Mouse (Mus musculus) MEL (cell line): ENCODE results near the gene Cdc123. TPM values are rescaled to one million over a fixed set of nuclear protein-coding genes. Genes with fewer than 3 reads are reported as not detected.

Experiments used
- DNase-seq: peaks from one replicate; pipeline ENCODE4 v3.0.0; 2011; ENCODE audit warnings: low read depth, low spot score
- H3K27ac ChIP-seq: 2 replicates; pipeline ENCODE4 v1.5.1; 2012; ENCODE audit warnings: low read depth, mild to moderate bottlenecking, control low read depth, low read length, moderate library complexity; ENCODE audit not compliant: control insufficient read depth
- H3K27me3 ChIP-seq, 2 experiments: fragments of 150-350 bp in 1 of 2; sonication (generic) in 1 of 2; 2 replicates each; pipeline ENCODE4 v1.6.1; 2012; ENCODE audit warnings: low read length in 2 of 2, mild to moderate bottlenecking in 2 of 2, improper control_type of control experiment in 1 of 2, moderate library complexity in 1 of 2; ENCODE audit not compliant: insufficient read depth in 2 of 2, control insufficient read depth in 1 of 2
- H3K36me3 ChIP-seq, 2 experiments: 2 replicates each; pipeline ENCODE4 v1.6.1; 2012 to 2014; ENCODE audit warnings: low read length in 2 of 2, improper control_type of control experiment in 1 of 2, inconsistent platforms in 1 of 2, mild to moderate bottlenecking in 1 of 2; ENCODE audit not compliant: insufficient read depth in 2 of 2, control insufficient read depth in 1 of 2
- H3K4me1 ChIP-seq, 2 experiments: fragments of 150-350 bp in 1 of 2; sonication (generic) in 1 of 2; 2 replicates each; pipeline ENCODE4 v1.6.1; 2012; ENCODE audit warnings: low read length in 2 of 2, improper control_type of control experiment in 1 of 2, mild to moderate bottlenecking in 1 of 2; ENCODE audit not compliant: insufficient read depth in 2 of 2, control insufficient read depth in 1 of 2
- H3K4me3 ChIP-seq, 2 experiments: fragments of 150-350 bp in 1 of 2; sonication (generic) in 1 of 2; 2 replicates each; pipeline ENCODE4 v1.5.1; 2012; ENCODE audit warnings: low read depth in 2 of 2, low read length in 2 of 2, mild to moderate bottlenecking in 2 of 2, moderate library complexity in 2 of 2, control low read depth in 1 of 2, improper control_type of control experiment in 1 of 2; ENCODE audit not compliant: control insufficient read depth in 1 of 2, insufficient read depth in 1 of 2
- H3K79me2 ChIP-seq: 2 replicates; pipeline ENCODE4 v1.6.1; 2012; ENCODE audit warnings: mild to moderate bottlenecking, low read length, moderate library complexity; ENCODE audit not compliant: control insufficient read depth, poor library complexity, insufficient read depth
- H3K9ac ChIP-seq: 2 replicates; pipeline ENCODE4 v1.6.1; 2012; ENCODE audit warnings: low read depth, mild to moderate bottlenecking, control low read depth, low read length, moderate library complexity; ENCODE audit not compliant: control insufficient read depth, poor library complexity, severe bottlenecking
- H3K9me3 ChIP-seq: fragments of 150-350 bp; sonication (generic); replicated peaks from 2 replicates; pipeline ENCODE4 v1.6.1; 2012; ENCODE audit warnings: mild to moderate bottlenecking, low read length, improper control_type of control experiment, moderate library complexity; ENCODE audit not compliant: insufficient read depth
- CHD2 ChIP-seq: IDR thresholded peaks from 2 replicates; pipeline ENCODE4 v1.6.1; 2011; ENCODE audit warnings: low read length, improper control_type of control experiment
- CTCF ChIP-seq, 3 experiments: IDR thresholded peaks in 2 of 3; conservative IDR thresholded peaks in 1 of 3; 2 replicates each; pipeline ENCODE4 v1.5.1; 2011 to 2012; ENCODE audit warnings: low read length in 3 of 3, low read depth in 2 of 3, mild to moderate bottlenecking in 2 of 3, improper control_type of control experiment in 1 of 3, inconsistent platforms in 1 of 3, mixed read lengths in 1 of 3, moderate library complexity in 1 of 3; ENCODE audit not compliant: control insufficient read depth in 1 of 3, insufficient read depth in 1 of 3, poor library complexity in 1 of 3, severe bottlenecking in 1 of 3
- E2F4 ChIP-seq: IDR thresholded peaks from 2 replicates; pipeline ENCODE4 v1.6.1; 2011; ENCODE audit warnings: low read depth, low read length, improper control_type of control experiment, borderline replicate concordance
- ETS1 ChIP-seq: IDR thresholded peaks from 2 replicates; pipeline ENCODE4 v1.6.1; 2012; ENCODE audit warnings: low read depth, mild to moderate bottlenecking, inconsistent platforms, low read length, improper control_type of control experiment, moderate library complexity
- GABPA ChIP-seq: IDR thresholded peaks from 2 replicates; pipeline ENCODE4 v1.6.1; 2012; ENCODE audit warnings: low read depth, mild to moderate bottlenecking, inconsistent platforms, low read length, improper control_type of control experiment, moderate library complexity
- GATA1 ChIP-seq: IDR thresholded peaks from 2 replicates; pipeline ENCODE4 v1.6.1; 2011; ENCODE audit warnings: low read depth, low read length, improper control_type of control experiment
- HCFC1 ChIP-seq: IDR thresholded peaks from 2 replicates; pipeline ENCODE4 v1.6.1; 2012; ENCODE audit warnings: low read depth, mild to moderate bottlenecking, inconsistent platforms, low read length, improper control_type of control experiment, moderate library complexity
- MYB ChIP-seq: IDR thresholded peaks from 2 replicates; pipeline ENCODE4 v1.6.1; 2011; ENCODE audit warnings: mild to moderate bottlenecking, low read depth, low read length, improper control_type of control experiment
- MYC ChIP-seq: IDR thresholded peaks from 2 replicates; pipeline ENCODE4 v1.6.1; 2011; ENCODE audit warnings: low read depth, mild to moderate bottlenecking, low read length, improper control_type of control experiment, moderate library complexity
- NELFE ChIP-seq: IDR thresholded peaks from 2 replicates; pipeline ENCODE4 v1.6.1; 2011; ENCODE audit warnings: low read depth, low read length, improper control_type of control experiment
- POLR2AphosphoS2 ChIP-seq: IDR thresholded peaks from 2 replicates; pipeline ENCODE4 v1.6.1; 2011; ENCODE audit warnings: low read length, improper control_type of control experiment
- RCOR1 ChIP-seq: IDR thresholded peaks from 2 replicates; pipeline ENCODE4 v1.6.1; 2012; ENCODE audit warnings: low read depth, mild to moderate bottlenecking, inconsistent platforms, low read length, improper control_type of control experiment
- SIN3A ChIP-seq: IDR thresholded peaks from 2 replicates; pipeline ENCODE4 v1.6.1; 2012; ENCODE audit warnings: low read length, improper control_type of control experiment, inconsistent platforms
- SMC3 ChIP-seq: IDR thresholded peaks from 2 replicates; pipeline ENCODE4 v1.6.1; 2011; ENCODE audit warnings: low read depth, low read length, improper control_type of control experiment
- UBTF ChIP-seq: IDR thresholded peaks from 2 replicates; pipeline ENCODE4 v1.6.1; 2012; ENCODE audit warnings: low read depth, mild to moderate bottlenecking, inconsistent platforms, low read length, improper control_type of control experiment, moderate library complexity, borderline replicate concordance; ENCODE audit not compliant: insufficient read depth
- ZKSCAN1 ChIP-seq: IDR thresholded peaks from 2 replicates; pipeline ENCODE4 v1.6.1; 2012; ENCODE audit warnings: low read depth, mild to moderate bottlenecking, inconsistent platforms, low read length, improper control_type of control experiment, moderate library complexity
- ZMIZ1 ChIP-seq: IDR thresholded peaks from 2 replicates; pipeline ENCODE4 v1.6.1; 2012; ENCODE audit warnings: low read depth, mild to moderate bottlenecking, inconsistent platforms, low read length, improper control_type of control experiment, moderate library complexity
- polyA plus RNA-seq, 2 experiments: library from polyadenylated mRNA; stranded (reverse) in 1 of 2; unstranded in 1 of 2; fragments of >175 nt in 1 of 2; fragments of >200 nt in 1 of 2; gene quantifications; 2 replicates each; pipeline versions ENCODE4 v1.2.1 to v1.2.4; 2012; ENCODE audit warnings: low replicate concordance in 2 of 2, low read depth in 1 of 2; ENCODE audit not compliant: insufficient read length in 2 of 2, insufficient read depth in 1 of 2, missing spikeins in 1 of 2
- total RNA-seq: library from RNA; depleted of rRNA; stranded (reverse); fragments of 300-350 nt; gene quantifications from 2 replicates; pipeline ENCODE4 v1.2.3, GENCODE M21; 2012

Gene Cdc123
- total and polyA plus RNA-seq, 3 experiments: 190 to 770 (median 338) TPM

GRCm38 (mm10) chr2:5768946-5769345, 76.0 kb downstream of the Cdc123 start:
- peaks cover 0 to 9% of the 10 kb centered on the region in 2 experiments; a peak in 2 of 4 replicates for H3K4me1 ChIP-seq
- no peak overlapping the region for H3K27ac ChIP-seq
- no peaks in the 10 kb centered on the region for H3K27me3 ChIP-seq
- no peak overlapping the region for H3K4me3 ChIP-seq
- H3K9me3 ChIP-seq: no peaks in the 10 kb centered on the region
- H3K36me3 ChIP-seq: peaks cover 0 to 7% of the 10 kb centered on the region in 2 experiments; a peak in 1 of 4 replicates
- H3K9ac ChIP-seq: no peak overlapping the region
- no peak for DNase-seq
- TF ChIP-seq ZKSCAN1 (no peak), ZMIZ1 (no peak), SIN3A (no peak), SMC3 (no peak), GATA1 (no peak), MYC (no peak), GABPA (no peak), NELFE (no peak), UBTF (no peak), CHD2 (no peak), ETS1 (no peak), HCFC1 (no peak), E2F4 (no peak), POLR2AphosphoS2 (no peak), MYB (no peak), RCOR1 (no peak)
- H3K79me2 ChIP-seq: no peaks in the 10 kb centered on the region

GRCm38 (mm10) chr2:5762031-5762430, 82.9 kb downstream of the Cdc123 start:
- H3K4me3 ChIP-seq: no peak overlapping the region
- no peaks in the 10 kb centered on the region for H3K4me1 ChIP-seq
- DNase-seq: peak; percentile 16
- no peak overlapping the region for H3K9ac ChIP-seq
- H3K27ac ChIP-seq: no peak overlapping the region
- H3K36me3 ChIP-seq: no peaks in the 10 kb centered on the region
- H3K9me3 ChIP-seq: no peaks in the 10 kb centered on the region
- H3K27me3 ChIP-seq: peaks cover 0 to 2% of the 10 kb centered on the region in 2 experiments; a peak in 2 of 4 replicates
- no peaks in the 10 kb centered on the region for H3K79me2 ChIP-seq
- peak in 1 of 3 experiments; percentile 15; a peak in 2 of 6 replicates for TF ChIP-seq CTCF (IDR thresholded peaks at IDR 0.05 in 2 of 3, conservative IDR thresholded peaks at IDR 0.05 in 1 of 3; ENCODE audit: control insufficient read depth in 1 of 3, insufficient read depth in 1 of 3, low read depth in 2 of 3, low read length in 3 of 3, poor library complexity in 1 of 3, severe bottlenecking in 1 of 3)
- no peak for TF ChIP-seq NELFE
